Mouse (Mus musculus): ENCODE data around the gene Nap1l1. TPM values are rescaled to one million over a fixed set of nuclear protein-coding genes. Genes with fewer than 3 reads are reported as not detected.

Nap1l1 gene
- polyA plus RNA-seq, 1 experiment: 229 TPM

- TF ChIP-seq CTCF (IDR thresholded peaks at IDR 0.05; ENCODE audit: extremely low read depth, insufficient read depth, low read length) (no peak), POLR2A (IDR thresholded peaks at IDR 0.05; ENCODE audit: extremely low read depth, insufficient read depth, low read length) (no peak)
- Histone ChIP-seq H3K4me1 (ENCODE audit: control insufficient read depth, insufficient read depth, low read length) (no peaks in the 10 kb centered on the region), H3K4me3 (ENCODE audit: insufficient read depth, low read length) (no peak overlapping the region), H3K27ac (ENCODE audit: insufficient read depth, low read length) (no peak overlapping the region)
These were observed 31.6 kb downstream of the Nap1l1 start for GRCm38 (mm10) chr10:111504606-111505005.

DNA sequence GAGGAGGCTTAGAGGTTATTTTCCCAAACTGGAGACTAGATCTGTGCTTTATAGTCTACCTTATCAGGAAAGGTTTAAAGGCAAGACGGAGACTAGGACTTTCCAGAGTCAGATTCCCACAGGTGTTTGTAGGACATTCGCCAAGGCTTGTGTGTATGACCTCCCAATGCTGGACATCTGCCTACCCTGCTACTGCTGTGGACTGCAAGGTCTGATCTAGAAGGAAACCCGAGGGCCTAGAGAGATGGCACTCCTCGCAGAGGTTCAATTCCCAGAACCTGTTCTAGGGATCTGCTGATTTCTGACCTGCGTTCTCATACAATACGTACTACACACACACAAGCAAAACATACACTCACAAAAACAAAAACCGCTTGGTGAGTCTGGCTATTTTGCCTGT is 32.4 kb downstream of the Nap1l1 start:
- no peak overlapping the region; the same call in 1 of the 2 replicates for H3K4me3 ChIP-seq (ENCODE audit: insufficient read depth, low read length)
- no peaks in the 10 kb centered on the region; the same call in 1 of the 2 replicates for H3K4me1 ChIP-seq (ENCODE audit: control insufficient read depth, insufficient read depth, low read length)
- no peak for TF ChIP-seq POLR2A (IDR thresholded peaks at IDR 0.05; ENCODE audit: extremely low read depth, insufficient read depth, low read length)
- no peak for TF ChIP-seq CTCF (IDR thresholded peaks at IDR 0.05; ENCODE audit: extremely low read depth, insufficient read depth, low read length)
- no peak overlapping the region for H3K27ac ChIP-seq (ENCODE audit: insufficient read depth, low read length)

DNA sequence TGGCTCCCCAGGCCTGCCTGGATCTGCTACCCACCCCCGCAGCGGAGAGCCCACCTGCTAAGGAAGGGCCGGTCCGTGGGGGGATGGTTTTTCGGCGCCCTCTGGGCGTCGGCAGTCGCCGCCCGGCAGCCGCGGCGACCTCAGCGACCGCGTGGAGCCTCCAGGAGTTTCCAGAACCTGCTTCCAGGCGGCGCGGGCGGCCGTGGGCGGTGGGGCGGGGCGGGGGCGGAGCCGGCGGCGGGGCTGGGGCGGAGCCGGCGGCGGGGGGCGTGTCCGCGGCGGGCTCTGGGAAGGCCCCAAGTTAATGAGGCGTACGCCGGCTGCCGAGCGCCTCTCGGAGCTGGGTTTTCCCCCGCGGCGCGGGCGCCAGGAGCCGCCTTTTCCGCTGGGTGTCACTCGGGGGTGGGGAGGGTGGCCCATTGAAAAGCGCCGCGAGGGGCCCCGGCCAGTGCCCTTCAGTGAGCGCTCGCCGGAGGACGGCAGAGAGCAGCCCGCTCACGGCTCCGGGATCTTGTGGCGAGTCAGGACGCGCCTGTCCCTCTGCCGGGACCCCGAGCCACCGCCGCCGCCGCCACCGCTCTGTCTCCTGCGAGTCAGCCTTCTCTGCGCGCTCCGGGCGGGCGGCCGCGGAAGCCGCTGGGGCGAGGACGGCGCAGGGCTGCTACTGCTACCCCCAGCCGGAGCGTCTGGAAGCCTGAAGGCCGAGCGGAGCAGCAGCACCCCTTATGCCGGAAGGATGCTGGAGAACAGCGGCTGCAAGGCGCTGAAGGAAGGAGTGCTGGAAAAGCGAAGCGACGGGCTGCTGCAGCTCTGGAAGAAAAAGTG is 33.3 kb downstream of the Nap1l1 start, which contains the start of gene Phlda1:
TSS of gene Phlda1 (plus strand) at position 186 of the 825 bp plus-strand sequence.
- peak within 1 kb of the TSS; percentile 95 for H3K4me3 ChIP-seq (ENCODE audit: insufficient read depth, low read length)
- no peaks in the 10 kb centered on the region; the same call in 1 of the 2 replicates for H3K4me1 ChIP-seq (ENCODE audit: control insufficient read depth, insufficient read depth, low read length)
- H3K27ac ChIP-seq (ENCODE audit: insufficient read depth, low read length): peak within 1 kb of the TSS; percentile 92
- TF ChIP-seq POLR2A (IDR thresholded peaks at IDR 0.05; ENCODE audit: extremely low read depth, insufficient read depth, low read length) (peak; percentile 77), CTCF (IDR thresholded peaks at IDR 0.05; ENCODE audit: extremely low read depth, insufficient read depth, low read length) (no peak)

DNA sequence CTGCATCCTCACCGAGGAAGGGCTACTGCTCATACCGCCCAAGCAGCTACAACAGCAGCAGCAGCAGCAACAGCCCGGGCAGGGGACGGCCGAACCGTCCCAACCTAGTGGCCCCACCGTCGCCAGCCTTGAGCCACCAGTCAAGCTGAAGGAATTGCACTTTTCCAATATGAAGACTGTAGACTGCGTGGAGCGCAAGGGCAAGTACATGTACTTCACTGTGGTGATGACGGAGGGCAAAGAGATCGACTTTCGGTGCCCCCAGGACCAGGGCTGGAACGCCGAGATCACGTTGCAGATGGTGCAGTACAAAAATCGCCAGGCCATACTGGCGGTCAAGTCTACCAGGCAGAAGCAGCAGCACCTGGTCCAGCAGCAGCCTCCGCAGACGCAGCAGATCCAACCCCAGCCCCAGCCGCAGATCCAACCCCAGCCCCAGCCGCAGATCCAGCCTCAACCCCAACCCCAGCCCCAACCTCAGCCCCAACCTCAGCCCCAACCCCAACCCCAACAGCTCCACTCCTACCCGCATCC is 34.0 kb downstream of the Nap1l1 start:
- Histone ChIP-seq H3K27ac (ENCODE audit: insufficient read depth, low read length) (peak overlapping the region; percentile 92), H3K4me3 (ENCODE audit: insufficient read depth, low read length) (peak overlapping the region; percentile 95), H3K4me1 (ENCODE audit: control insufficient read depth, insufficient read depth, low read length) (no peaks in the 10 kb centered on the region; the same call in 1 of the 2 replicates)
- TF ChIP-seq CTCF (IDR thresholded peaks at IDR 0.05; ENCODE audit: extremely low read depth, insufficient read depth, low read length) (no peak), POLR2A (IDR thresholded peaks at IDR 0.05; ENCODE audit: extremely low read depth, insufficient read depth, low read length) (peak; percentile 40; the same call in 1 of the 2 replicates)

- no peaks in the 10 kb centered on the region; the same call in 1 of the 2 replicates for H3K4me1 ChIP-seq (ENCODE audit: control insufficient read depth, insufficient read depth, low read length)
- peak overlapping the region; percentile 8; the same call in 1 of the 2 replicates for H3K27ac ChIP-seq (ENCODE audit: insufficient read depth, low read length)
- TF ChIP-seq POLR2A (IDR thresholded peaks at IDR 0.05; ENCODE audit: extremely low read depth, insufficient read depth, low read length) (no peak), CTCF (IDR thresholded peaks at IDR 0.05; ENCODE audit: extremely low read depth, insufficient read depth, low read length) (no peak)
- H3K4me3 ChIP-seq (ENCODE audit: insufficient read depth, low read length): peak overlapping the region; percentile 95
These were observed 34.6 kb downstream of the Nap1l1 start for GRCm38 (mm10) chr10:111507460-111508211.

- Histone ChIP-seq H3K4me1 (ENCODE audit: control insufficient read depth, insufficient read depth, low read length) (no peaks in the 10 kb centered on the region; the same call in 1 of the 2 replicates), H3K4me3 (ENCODE audit: insufficient read depth, low read length) (peak overlapping the region; percentile 95), H3K27ac (ENCODE audit: insufficient read depth, low read length) (no peak overlapping the region)
- TF ChIP-seq CTCF (IDR thresholded peaks at IDR 0.05; ENCODE audit: extremely low read depth, insufficient read depth, low read length) (no peak), POLR2A (IDR thresholded peaks at IDR 0.05; ENCODE audit: extremely low read depth, insufficient read depth, low read length) (no peak)
These were observed 35.5 kb downstream of the Nap1l1 start for GRCm38 (mm10) chr10:111508324-111509080.

DNA sequence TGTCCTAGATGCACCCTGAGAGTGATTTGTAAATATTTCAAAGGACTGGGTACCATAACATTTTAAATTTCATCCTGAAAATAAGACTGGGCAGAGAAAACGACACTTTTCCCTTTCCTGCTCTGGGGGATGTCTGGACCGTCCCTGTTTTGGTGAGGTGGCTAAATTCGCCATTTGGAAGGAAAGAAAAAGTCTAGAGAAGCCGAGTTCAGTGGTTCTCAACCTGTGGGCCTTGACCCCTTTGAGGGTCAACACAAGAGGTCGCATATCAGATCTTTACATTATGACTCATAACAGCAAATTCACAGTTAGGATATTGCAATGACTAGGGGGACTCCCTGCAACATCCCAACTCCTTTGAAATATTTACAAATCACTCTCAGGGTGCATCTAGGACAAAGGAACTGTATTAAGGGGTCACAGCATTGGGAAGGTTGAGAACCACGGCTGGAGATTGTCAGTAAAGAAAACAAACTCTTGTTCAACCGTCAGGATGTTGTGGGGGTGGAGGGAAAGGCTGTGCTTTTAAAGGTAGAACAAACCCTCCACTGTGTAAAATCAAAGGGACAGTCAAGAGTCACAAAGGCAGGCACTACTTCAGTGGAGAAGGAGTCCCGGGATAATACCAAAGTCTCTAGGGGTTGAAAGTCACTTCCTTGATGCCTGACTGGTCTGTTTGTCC is 36.2 kb downstream of the Nap1l1 start:
- TF ChIP-seq POLR2A (IDR thresholded peaks at IDR 0.05; ENCODE audit: extremely low read depth, insufficient read depth, low read length) (no peak), CTCF (IDR thresholded peaks at IDR 0.05; ENCODE audit: extremely low read depth, insufficient read depth, low read length) (no peak)
- Histone ChIP-seq H3K4me3 (ENCODE audit: insufficient read depth, low read length) (no peak overlapping the region; the same call in 1 of the 2 replicates), H3K4me1 (ENCODE audit: control insufficient read depth, insufficient read depth, low read length) (no peaks in the 10 kb centered on the region; the same call in 1 of the 2 replicates), H3K27ac (ENCODE audit: insufficient read depth, low read length) (peak overlapping the region; percentile 44; the same call in 1 of the 2 replicates)

DNA sequence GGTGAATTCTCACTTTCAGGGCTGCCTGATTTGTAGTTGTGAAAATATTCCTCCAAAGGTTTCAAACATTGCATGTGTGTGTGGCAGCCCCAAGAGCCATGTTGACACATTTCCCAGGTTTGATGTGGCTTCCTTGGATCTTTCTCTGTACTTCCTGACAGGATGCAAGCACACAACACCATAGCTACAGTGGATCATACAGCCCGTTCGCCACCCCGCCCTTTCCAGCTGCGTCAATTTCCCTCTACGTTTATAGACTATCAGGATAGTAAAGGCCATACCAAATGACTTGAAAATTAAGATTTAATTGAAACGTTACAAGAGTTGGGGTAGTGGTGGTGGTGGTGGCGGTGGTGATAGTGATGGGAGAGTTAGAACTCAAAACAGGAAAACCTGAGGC is 37.0 kb downstream of the Nap1l1 start:
- Histone ChIP-seq H3K27ac (ENCODE audit: insufficient read depth, low read length) (no peak overlapping the region), H3K4me3 (ENCODE audit: insufficient read depth, low read length) (no peak overlapping the region), H3K4me1 (ENCODE audit: control insufficient read depth, insufficient read depth, low read length) (no peaks in the 10 kb centered on the region; the same call in 1 of the 2 replicates)
- TF ChIP-seq POLR2A (IDR thresholded peaks at IDR 0.05; ENCODE audit: extremely low read depth, insufficient read depth, low read length) (no peak), CTCF (IDR thresholded peaks at IDR 0.05; ENCODE audit: extremely low read depth, insufficient read depth, low read length) (no peak)
